Comparison of ENCODE assay signal across 7 mouse cellular contexts in genomic region chr19:30843052-30843564, GRCm38 (mm10).
DNase-seq lines count a peak whose midpoint lies in the region; ATAC-seq and TF ChIP-seq lines count a peak whose summit lies in the region.

No protein-coding gene starts in this region.

- no peak overlapping the region for H3K4me2 ChIP-seq in midbrain, embryonic 11.5 days
- no peak overlapping the region for H3K4me2 ChIP-seq in heart, embryonic 16.5 days (ENCODE audit: low read depth, low read length)
- H3K4me2 ChIP-seq in lung, embryonic 16.5 days (ENCODE audit: low read depth, low read length) = no peak overlapping the region
- H3K4me2 ChIP-seq in stomach, postnatal 0 days (replicated peaks; ENCODE audit: low read depth) = no peak overlapping the region

- H3K36me3 ChIP-seq in midbrain, embryonic 11.5 days (ENCODE audit: control insufficient read depth, insufficient read depth, low read length) = no peaks in the 10 kb centered on the region
- no peaks in the 10 kb centered on the region for H3K36me3 ChIP-seq in midbrain, embryonic 10.5 days
- no peaks in the 10 kb centered on the region for H3K36me3 ChIP-seq in heart, embryonic 16.5 days (ENCODE audit: control insufficient read depth, insufficient read depth)
- H3K36me3 ChIP-seq in lung, embryonic 16.5 days (ENCODE audit: control insufficient read depth, insufficient read depth, low read length) = no peaks in the 10 kb centered on the region
- H3K36me3 ChIP-seq in stomach, postnatal 0 days (ENCODE audit: control insufficient read depth, insufficient read depth, low read length) = no peaks in the 10 kb centered on the region

- H3K27ac ChIP-seq in midbrain, embryonic 11.5 days (ENCODE audit: low read depth, low read length) = no peak overlapping the region
- no peak overlapping the region for H3K27ac ChIP-seq in midbrain, embryonic 10.5 days (replicated peaks)
- no peak overlapping the region for H3K27ac ChIP-seq in heart, embryonic 16.5 days (ENCODE audit: low read length)
- no peak overlapping the region for H3K27ac ChIP-seq in lung, embryonic 16.5 days (ENCODE audit: low read length)
- no peak overlapping the region for H3K27ac ChIP-seq in stomach, postnatal 0 days (replicated peaks)

- H3K4me3 ChIP-seq in midbrain, embryonic 11.5 days (ENCODE audit: low read depth, low read length) = no peak overlapping the region
- H3K4me3 ChIP-seq in midbrain, embryonic 10.5 days = no peak overlapping the region
- H3K4me3 ChIP-seq in heart, embryonic 16.5 days (ENCODE audit: low read length) = no peak overlapping the region
- H3K4me3 ChIP-seq in lung, embryonic 16.5 days (ENCODE audit: low read length) = no peak overlapping the region
- no peak overlapping the region for H3K4me3 ChIP-seq in stomach, postnatal 0 days (ENCODE audit: low read depth, low read length)

- DNase-seq in midbrain, embryonic 11.5 days (ENCODE audit: low spot score, missing footprints) = no peak
- DNase-seq in midbrain, embryonic 10.5 days (ENCODE audit: low spot score) = no peak
- DNase-seq in c-Kit-positive CD71-positive TER-119-positive erythroid progenitor cells, embryonic 14.5 days (ENCODE audit: low spot score) = peak; percentile 3
- DNase-seq in stomach, postnatal 0 days (ENCODE audit: low spot score) = no peak
- DNase-seq in gastrocnemius, adult 8-10 months (ENCODE audit: low spot score in 2 of 2) = no peak

- peak; percentile 78 for ATAC-seq in midbrain, embryonic 11.5 days (ENCODE audit: low FRiP score)
- peak; percentile 63 for ATAC-seq in heart, embryonic 16.5 days (replicated peaks; ENCODE audit: extremely low read depth, insufficient read depth, low FRiP score)
- ATAC-seq in lung, embryonic 16.5 days (ENCODE audit: low read depth) = peak; percentile 84
- peak; percentile 72; the same call in 1 of the 2 replicates for ATAC-seq in stomach, postnatal 0 days (ENCODE audit: low FRiP score, low TSS enrichment)

- WGBS in midbrain, embryonic 11.5 days = 17% methylated on average over 4 of the region's 4 CpGs
- WGBS in midbrain, embryonic 10.5 days = 17% methylated on average over 4 of the region's 4 CpGs
- 3% methylated on average over 4 of the region's 4 CpGs for WGBS in heart, embryonic 16.5 days
- 2% methylated on average over 4 of the region's 4 CpGs for WGBS in lung, embryonic 16.5 days
- WGBS in stomach, postnatal 0 days = 6% methylated on average over 4 of the region's 4 CpGs

- H3K9me3 ChIP-seq in midbrain, embryonic 11.5 days (ENCODE audit: control insufficient read depth, low read length) = no peaks in the 10 kb centered on the region
- no peaks in the 10 kb centered on the region for H3K9me3 ChIP-seq in midbrain, embryonic 10.5 days (replicated peaks)
- no peaks in the 10 kb centered on the region for H3K9me3 ChIP-seq in heart, embryonic 16.5 days (replicated peaks; ENCODE audit: control insufficient read depth, low read length)
- no peaks in the 10 kb centered on the region for H3K9me3 ChIP-seq in lung, embryonic 16.5 days (ENCODE audit: control insufficient read depth, low read length)
- no peaks in the 10 kb centered on the region for H3K9me3 ChIP-seq in stomach, postnatal 0 days (ENCODE audit: control insufficient read depth, low read length)

- no peaks in the 10 kb centered on the region for H3K4me1 ChIP-seq in midbrain, embryonic 11.5 days (ENCODE audit: control insufficient read depth, insufficient read depth, low read length)
- peaks cover 9% of the 10 kb centered on the region; the same call in 1 of the 2 replicates for H3K4me1 ChIP-seq in midbrain, embryonic 10.5 days
- peaks cover 2% of the 10 kb centered on the region; the same call in 1 of the 2 replicates for H3K4me1 ChIP-seq in heart, embryonic 16.5 days (ENCODE audit: control insufficient read depth, insufficient read depth, low read length)
- peaks cover 7% of the 10 kb centered on the region; the same call in 1 of the 2 replicates for H3K4me1 ChIP-seq in lung, embryonic 16.5 days (replicated peaks; ENCODE audit: control insufficient read depth, insufficient read depth, low read length)
- no peaks in the 10 kb centered on the region for H3K4me1 ChIP-seq in stomach, postnatal 0 days (replicated peaks; ENCODE audit: control insufficient read depth, insufficient read depth)

- H3K9ac ChIP-seq in midbrain, embryonic 11.5 days (ENCODE audit: low read length) = no peak overlapping the region
- no peak overlapping the region for H3K9ac ChIP-seq in heart, embryonic 16.5 days (ENCODE audit: low read length)
- no peak overlapping the region for H3K9ac ChIP-seq in lung, embryonic 16.5 days (ENCODE audit: low read length)
- no peak overlapping the region for H3K9ac ChIP-seq in stomach, postnatal 0 days (ENCODE audit: low read length)

- TF ChIP-seq EP300 in stomach, postnatal 0 days (optimal IDR thresholded peaks at IDR 0.05) = no peak

- peaks cover 2% of the 10 kb centered on the region; the same call in 1 of the 2 replicates for H3K27me3 ChIP-seq in midbrain, embryonic 11.5 days (ENCODE audit: control insufficient read depth, insufficient read depth, low read length)
- no peaks in the 10 kb centered on the region; the same call in 1 of the 2 replicates for H3K27me3 ChIP-seq in midbrain, embryonic 10.5 days (ENCODE audit: low read depth, poor library complexity, severe bottlenecking)
- H3K27me3 ChIP-seq in heart, embryonic 16.5 days (ENCODE audit: control insufficient read depth, insufficient read depth, low read length) = no peaks in the 10 kb centered on the region
- H3K27me3 ChIP-seq in lung, embryonic 16.5 days (ENCODE audit: control insufficient read depth, insufficient read depth, low read depth, low read length) = no peaks in the 10 kb centered on the region
- no peaks in the 10 kb centered on the region for H3K27me3 ChIP-seq in stomach, postnatal 0 days (ENCODE audit: control insufficient read depth, insufficient read depth, low read length)

- TF ChIP-seq CTCF in stomach, postnatal 0 days (IDR thresholded peaks at IDR 0.05; ENCODE audit: low read depth) = peak; percentile 79
